Mouse (Mus musculus) stomach, postnatal 0 days (tissue): ENCODE measurements around the gene Plin2. TPM values are rescaled to one million over a fixed set of nuclear protein-coding genes. Genes with fewer than 3 reads are reported as not detected.

Experiments used
- ATAC-seq: fragments of 200-750 bp; cut with Nextera tagmentation; 2 replicates; pipeline ENCODE4 v1.8.0; 2017; ENCODE audit not compliant: low FRiP score, low TSS enrichment
- DNase-seq: peaks from one replicate; pipeline ENCODE4 v3.0.0-alpha.2; 2016; ENCODE audit warnings: low spot score
- H3K27ac ChIP-seq: fragments of 300-500 bp; sonication (generic); replicated peaks from 2 replicates; pipeline ENCODE4 v1.5.1; 2014; ENCODE audit warnings: mild to moderate bottlenecking, control low read depth
- H3K27me3 ChIP-seq: fragments of 300-500 bp; sonication (generic); 2 replicates; pipeline ENCODE4 v1.6.1; 2014; ENCODE audit warnings: low read length; ENCODE audit not compliant: control insufficient read depth, insufficient read depth
- H3K36me3 ChIP-seq: fragments of 300-500 bp; sonication (generic); 2 replicates; pipeline ENCODE4 v1.6.1; 2014; ENCODE audit warnings: low read length, mixed read lengths; ENCODE audit not compliant: control insufficient read depth, insufficient read depth
- H3K4me1 ChIP-seq: fragments of 300-500 bp; sonication (generic); replicated peaks from 2 replicates; pipeline ENCODE4 v1.6.1; 2014; ENCODE audit warnings: antibody characterized with exemption; ENCODE audit not compliant: control insufficient read depth, insufficient read depth
- H3K4me2 ChIP-seq: fragments of 300-500 bp; sonication (generic); replicated peaks from 2 replicates; pipeline ENCODE4 v1.6.1; 2014; ENCODE audit warnings: low read depth, mild to moderate bottlenecking, control low read depth, moderate library complexity
- H3K4me3 ChIP-seq: fragments of 300-500 bp; sonication (generic); 2 replicates; pipeline ENCODE4 v1.5.1; 2014; ENCODE audit warnings: low read depth, low read length, control low read depth
- H3K9ac ChIP-seq: fragments of 300-500 bp; sonication (generic); 2 replicates; pipeline ENCODE4 v1.6.1; 2014; ENCODE audit warnings: mild to moderate bottlenecking, low read length, control low read depth, mixed read lengths
- H3K9me3 ChIP-seq: fragments of 300-500 bp; sonication (generic); 2 replicates; pipeline ENCODE4 v1.6.1; 2016; ENCODE audit warnings: low read length; ENCODE audit not compliant: control insufficient read depth
- CTCF ChIP-seq: IDR thresholded peaks from 2 replicates; pipeline ENCODE4 v1.5.1; 2016; ENCODE audit warnings: antibody characterized with exemption, low read depth, mild to moderate bottlenecking, moderate library complexity
- EP300 ChIP-seq: optimal IDR thresholded peaks from 2 replicates; pipeline ENCODE3; 2016; ENCODE audit warnings: antibody characterized with exemption
- WGBS: fragments of 180-500 bp; shearing (Covaris S2); extraction: QIAGEN DNeasy Blood & Tissue Kit; methylation state at CpG from one replicate; pipeline ENCODE4 v1.1.7; 2014; 5-methylcytosine and 5-hydroxymethylcytosine counted together
- polyA plus RNA-seq: library from polyadenylated mRNA; unstranded; fragments of >200 nt; fragmentation: Nextera tagmentation; extraction: Ambion mirVana; gene quantifications from 2 replicates; pipeline ENCODE4 v1.2.1, GENCODE M21; 2015

The Plin2 gene
- polyA plus RNA-seq, 1 experiment from 2014 or later, result 57.8 TPM

GRCm38 (mm10) chr4:86692931-86693330, 23.1 kb upstream of the Plin2 start:
- Histone ChIP-seq H3K36me3 (no peaks in the 10 kb centered on the region), H3K27ac (no peak overlapping the region), H3K27me3 (no peaks in the 10 kb centered on the region), H3K9ac (no peak overlapping the region), H3K9me3 (no peaks in the 10 kb centered on the region), H3K4me2 (no peak overlapping the region), H3K4me3 (no peak overlapping the region), H3K4me1 (peaks cover 7% of the 10 kb centered on the region; the same call in 1 of the 2 replicates)
- 92% methylated on average over 7 of the region's 7 CpGs for WGBS
- no peak for DNase-seq
- TF ChIP-seq EP300 (no peak), CTCF (no peak)
- ATAC-seq, result no peak

GRCm38 (mm10) chr4:86691290-86691689, 21.4 kb upstream of the Plin2 start:
- DNase-seq (no peak), ATAC-seq (no peak)
- Histone ChIP-seq H3K27ac (peak overlapping the region; percentile 30; the same call in 1 of the 2 replicates), H3K4me3 (no peak overlapping the region), H3K9me3 (no peaks in the 10 kb centered on the region), H3K4me2 (no peak overlapping the region), H3K9ac (no peak overlapping the region), H3K4me1 (peaks cover 7% of the 10 kb centered on the region; the same call in 1 of the 2 replicates), H3K27me3 (no peaks in the 10 kb centered on the region), H3K36me3 (no peaks in the 10 kb centered on the region)
- no peak for TF ChIP-seq CTCF
- no peak for TF ChIP-seq EP300
- 65% methylated on average over 4 of the region's 4 CpGs for WGBS

- Histone ChIP-seq H3K9ac (no peak overlapping the region), H3K4me2 (no peak overlapping the region), H3K27me3 (no peaks in the 10 kb centered on the region), H3K27ac (peak overlapping the region; percentile 61), H3K4me3 (no peak overlapping the region), H3K9me3 (no peaks in the 10 kb centered on the region), H3K4me1 (peaks cover 7% of the 10 kb centered on the region; the same call in 1 of the 2 replicates), H3K36me3 (no peaks in the 10 kb centered on the region)
- no peak for TF ChIP-seq EP300
- no peak for TF ChIP-seq CTCF
- ATAC-seq (peak; percentile 74), DNase-seq (no peak)
- 70% methylated on average over 6 of the region's 6 CpGs for WGBS
Measured at GRCm38 (mm10) chr4:86690768-86691167, 20.9 kb upstream of the Plin2 start.

GRCm38 (mm10) chr4:86690194-86690593, 20.3 kb upstream of the Plin2 start:
- TF ChIP-seq EP300, result no peak
- TF ChIP-seq CTCF, result no peak
- 31% methylated on average over 7 of the region's 7 CpGs for WGBS
- Histone ChIP-seq H3K4me3 (no peak overlapping the region), H3K9me3 (no peaks in the 10 kb centered on the region), H3K36me3 (no peaks in the 10 kb centered on the region), H3K4me2 (no peak overlapping the region), H3K27me3 (no peaks in the 10 kb centered on the region), H3K4me1 (peaks cover 7% of the 10 kb centered on the region; the same call in 1 of the 2 replicates), H3K9ac (no peak overlapping the region), H3K27ac (peak overlapping the region; percentile 67)
- ATAC-seq (peak; percentile 88), DNase-seq (peak; percentile 35)

- Histone ChIP-seq H3K4me1 (peaks cover 7% of the 10 kb centered on the region; the same call in 1 of the 2 replicates), H3K4me3 (no peak overlapping the region), H3K9ac (no peak overlapping the region), H3K4me2 (no peak overlapping the region), H3K36me3 (no peaks in the 10 kb centered on the region), H3K27me3 (no peaks in the 10 kb centered on the region), H3K9me3 (no peaks in the 10 kb centered on the region), H3K27ac (peak overlapping the region; percentile 67; the same call in 1 of the 2 replicates)
- WGBS, result 33% methylated on average over 10 of the region's 10 CpGs
- ATAC-seq (no peak), DNase-seq (no peak)
- TF ChIP-seq EP300, result no peak
- TF ChIP-seq CTCF, result no peak
Measured at GRCm38 (mm10) chr4:86689056-86689735, 19.3 kb upstream of the Plin2 start.

GRCm38 (mm10) chr4:86686564-86686963, 16.7 kb upstream of the Plin2 start:
- H3K4me2 ChIP-seq, result no peak overlapping the region
- H3K4me3 ChIP-seq, result no peak overlapping the region
- H3K4me1 ChIP-seq, result peaks cover 7% of the 10 kb centered on the region; the same call in 1 of the 2 replicates
- no peak for DNase-seq
- no peaks in the 10 kb centered on the region for H3K36me3 ChIP-seq
- ATAC-seq, result no peak
- no peaks in the 10 kb centered on the region for H3K27me3 ChIP-seq
- TF ChIP-seq CTCF (no peak), EP300 (no peak)
- 42% methylated on average over 3 of the region's 3 CpGs for WGBS
- H3K9me3 ChIP-seq, result no peaks in the 10 kb centered on the region
- H3K27ac ChIP-seq, result no peak overlapping the region
- H3K9ac ChIP-seq, result no peak overlapping the region
